Mouse (Mus musculus) midbrain, postnatal 0 days (tissue): ENCODE measurements around the gene Apba3. TPM values are rescaled to one million over a fixed set of nuclear protein-coding genes. Genes with fewer than 3 reads are reported as not detected.
A peak's percentile ranks its signal among the peaks of the same experiment; 100 is the strongest.

Experiments
- ATAC-seq: fragments of 200-750 bp; cut with Nextera tagmentation; 2 replicates; pipeline ENCODE4 v1.8.0; 2017; ENCODE audit warnings: moderate number of reproducible peaks, mild to moderate bottlenecking, moderate TSS enrichment, moderate library complexity; ENCODE audit not compliant: low FRiP score
- DNase-seq: peaks from one replicate; pipeline ENCODE4 v3.0.0-alpha.2; 2015; ENCODE audit warnings: low spot score
- H3K27ac ChIP-seq: fragments of 300-500 bp; sonication (generic); 2 replicates; pipeline ENCODE4 v1.5.1; 2014; ENCODE audit warnings: low read depth, mild to moderate bottlenecking, low read length, mixed read lengths
- H3K27me3 ChIP-seq: fragments of 300-500 bp; sonication (generic); 2 replicates; pipeline ENCODE4 v1.6.1; 2014; ENCODE audit warnings: low read length, control low read depth, mixed read lengths; ENCODE audit not compliant: insufficient read depth
- H3K36me3 ChIP-seq: fragments of 300-500 bp; sonication (generic); 2 replicates; pipeline ENCODE4 v1.6.1; 2014; ENCODE audit warnings: low read length, control low read depth, mixed read lengths; ENCODE audit not compliant: insufficient read depth
- H3K4me1 ChIP-seq: fragments of 300-500 bp; sonication (generic); 2 replicates; pipeline ENCODE4 v1.6.1; 2014; ENCODE audit warnings: mild to moderate bottlenecking, control low read depth, antibody characterized with exemption, low read length, mixed read lengths; ENCODE audit not compliant: insufficient read depth
- H3K4me2 ChIP-seq: fragments of 300-500 bp; sonication (generic); 2 replicates; pipeline ENCODE4 v1.6.1; 2014; ENCODE audit warnings: low read depth, mild to moderate bottlenecking, low read length, mixed read lengths; ENCODE audit not compliant: poor library complexity, severe bottlenecking
- H3K4me3 ChIP-seq: fragments of 300-500 bp; sonication (generic); 2 replicates; pipeline ENCODE4 v1.5.1; 2014; ENCODE audit warnings: low read depth, mild to moderate bottlenecking, low read length, moderate library complexity
- H3K9ac ChIP-seq: fragments of 300-500 bp; sonication (generic); replicated peaks from 2 replicates; pipeline ENCODE4 v1.6.1; 2014; ENCODE audit warnings: mild to moderate bottlenecking, low read length, moderate library complexity, mixed read lengths; ENCODE audit not compliant: poor library complexity, severe bottlenecking
- H3K9me3 ChIP-seq: fragments of 300-500 bp; sonication (generic); 2 replicates; pipeline ENCODE4 v1.6.1; 2016; ENCODE audit warnings: low read length, control low read depth
- CTCF ChIP-seq: IDR thresholded peaks from 2 replicates; pipeline ENCODE4 v1.5.1; 2016; ENCODE audit warnings: antibody characterized with exemption, mild to moderate bottlenecking
- WGBS: fragments of 180-500 bp; shearing (Covaris S2); extraction: QIAGEN DNeasy Blood & Tissue Kit; methylation state at CpG from one replicate; pipeline ENCODE4 v1.1.7; 2014; 5-methylcytosine and 5-hydroxymethylcytosine counted together
- polyA plus RNA-seq: library from polyadenylated mRNA; unstranded; fragments of >200 nt; fragmentation: Nextera tagmentation; extraction: Ambion mirVana; gene quantifications from 2 replicates; pipeline ENCODE4 v1.2.1, GENCODE M21; 2015
- total RNA-seq: library from RNA; depleted of rRNA; stranded (reverse); fragments of >200 nt; gene quantifications from 2 replicates; pipeline ENCODE4 v1.2.3, GENCODE M21; 2014

Gene Apba3
- total and polyA plus RNA-seq, 2 experiments from 2014 or later: 25.2 to 64.8 TPM

GRCm38 (mm10) chr10:81300352-81300907, 33.7 kb downstream of the Apba3 start:
- no peaks in the 10 kb centered on the region for H3K27me3 ChIP-seq
- H3K4me3 ChIP-seq: no peak overlapping the region
- no peaks in the 10 kb centered on the region for H3K9me3 ChIP-seq
- DNase-seq: no peak
- H3K4me1 ChIP-seq: no peaks in the 10 kb centered on the region
- no peak for ATAC-seq
- no peak overlapping the region for H3K4me2 ChIP-seq
- TF ChIP-seq CTCF: no peak
- H3K27ac ChIP-seq: no peak overlapping the region
- H3K36me3 ChIP-seq: no peaks in the 10 kb centered on the region
- WGBS: 84% methylated on average over 9 of the region's 9 CpGs
- H3K9ac ChIP-seq: no peak overlapping the region

- no peak overlapping the region for H3K4me3 ChIP-seq
- H3K4me1 ChIP-seq: no peaks in the 10 kb centered on the region
- no peaks in the 10 kb centered on the region for H3K9me3 ChIP-seq
- no peak overlapping the region for H3K27ac ChIP-seq
- no peaks in the 10 kb centered on the region for H3K27me3 ChIP-seq
- TF ChIP-seq CTCF: no peak
- no peak overlapping the region for H3K4me2 ChIP-seq
- H3K36me3 ChIP-seq: peaks cover 3% of the 10 kb centered on the region; the same call in 1 of the 2 replicates
- ATAC-seq (no peak), DNase-seq (no peak)
- H3K9ac ChIP-seq: no peak overlapping the region
- 87% methylated on average over 9 of the region's 9 CpGs for WGBS
Measured at GRCm38 (mm10) chr10:81301321-81301720, 34.6 kb downstream of the Apba3 start.

- Histone ChIP-seq H3K27ac (no peak overlapping the region), H3K4me1 (no peaks in the 10 kb centered on the region), H3K36me3 (peaks cover 13% of the 10 kb centered on the region), H3K4me3 (no peak overlapping the region), H3K4me2 (no peak overlapping the region), H3K9me3 (no peaks in the 10 kb centered on the region), H3K27me3 (no peaks in the 10 kb centered on the region), H3K9ac (0 out of 2 replicates have a peak overlapping the region, but pooled peaks have one; percentile 13)
- 65% methylated on average over 4 of the region's 4 CpGs for WGBS
- no peak for DNase-seq
- no peak for TF ChIP-seq CTCF
- ATAC-seq: no peak
Measured at GRCm38 (mm10) chr10:81302288-81302687, 35.5 kb downstream of the Apba3 start.

GRCm38 (mm10) chr10:81302781-81303218, 36.0 kb downstream of the Apba3 start:
- Histone ChIP-seq H3K4me3 (no peak overlapping the region), H3K27me3 (no peaks in the 10 kb centered on the region), H3K27ac (no peak overlapping the region), H3K36me3 (peaks cover 18% of the 10 kb centered on the region), H3K9me3 (no peaks in the 10 kb centered on the region), H3K4me2 (no peak overlapping the region), H3K9ac (0 out of 2 replicates have a peak overlapping the region, but pooled peaks have one; percentile 13), H3K4me1 (no peaks in the 10 kb centered on the region)
- no peak for ATAC-seq
- DNase-seq: no peak
- WGBS: 77% methylated on average over 14 of the region's 14 CpGs
- no peak for TF ChIP-seq CTCF

GRCm38 (mm10) chr10:81303258-81303657, 36.5 kb downstream of the Apba3 start:
- H3K9me3 ChIP-seq: no peaks in the 10 kb centered on the region
- DNase-seq: no peak
- peaks cover 22% of the 10 kb centered on the region for H3K36me3 ChIP-seq
- H3K4me3 ChIP-seq: no peak overlapping the region
- H3K27me3 ChIP-seq: no peaks in the 10 kb centered on the region
- no peak for TF ChIP-seq CTCF
- H3K4me2 ChIP-seq: no peak overlapping the region
- WGBS: 77% methylated on average over 10 of the region's 10 CpGs
- no peak for ATAC-seq
- no peak overlapping the region for H3K9ac ChIP-seq
- no peak overlapping the region for H3K27ac ChIP-seq
- no peaks in the 10 kb centered on the region for H3K4me1 ChIP-seq

GRCm38 (mm10) chr10:81303761-81304160, 37.0 kb downstream of the Apba3 start:
- DNase-seq (no peak), ATAC-seq (no peak)
- Histone ChIP-seq H3K27ac (no peak overlapping the region), H3K9ac (no peak overlapping the region), H3K4me3 (no peak overlapping the region), H3K4me2 (no peak overlapping the region), H3K4me1 (no peaks in the 10 kb centered on the region), H3K36me3 (peaks cover 26% of the 10 kb centered on the region), H3K27me3 (no peaks in the 10 kb centered on the region), H3K9me3 (no peaks in the 10 kb centered on the region)
- 84% methylated on average over 7 of the region's 7 CpGs for WGBS
- TF ChIP-seq CTCF: no peak
